In the genomic region with DNA sequence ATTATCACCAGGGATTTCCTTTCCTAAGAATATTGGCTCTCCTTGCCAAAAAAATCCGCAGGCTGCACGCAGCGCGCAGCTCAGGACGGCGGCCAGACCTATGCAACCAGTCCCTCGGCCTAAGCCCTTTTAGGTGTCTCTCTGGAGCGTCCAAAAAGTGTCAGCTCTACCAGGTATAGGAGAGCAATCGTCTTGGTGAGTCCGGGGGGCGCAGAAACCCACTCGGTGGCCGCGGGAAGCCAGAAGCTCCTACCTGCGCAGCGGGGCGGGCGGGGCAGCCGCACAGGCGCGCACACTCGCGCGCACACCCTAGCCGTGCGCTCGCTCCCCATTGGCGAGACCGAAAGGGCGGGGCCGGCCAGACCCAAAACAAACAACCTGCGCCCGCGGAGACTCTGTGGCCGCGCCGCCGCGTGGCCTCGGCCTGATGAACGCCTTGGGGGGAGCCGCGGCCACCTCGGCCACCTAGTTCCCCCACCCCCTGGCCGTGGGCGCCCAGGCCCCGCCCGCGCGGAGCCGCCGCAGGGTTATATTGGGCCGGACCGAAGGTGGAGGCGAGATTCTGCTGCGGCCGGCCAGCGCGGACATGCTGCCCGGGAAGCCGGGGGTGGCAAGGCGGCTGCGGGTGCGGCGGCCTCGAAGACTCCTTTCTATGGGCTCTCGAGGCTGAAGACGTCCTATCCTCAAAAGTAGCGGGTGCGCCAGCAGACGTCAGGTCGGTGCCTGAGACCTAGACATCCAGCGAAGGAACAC, we compare ENCODE assay signal across 8 mouse cellular contexts. TPM values are rescaled to one million over a fixed set of nuclear protein-coding genes. Genes with fewer than 3 reads are reported as not detected.
A peak's percentile ranks its signal among the peaks of the same experiment; 100 is the strongest.
DNase-seq lines count a peak whose midpoint lies in the region; ATAC-seq and TF ChIP-seq lines count a peak whose summit lies in the region.

No protein-coding gene starts in this region.

- no peak for TF ChIP-seq CTCF in embryonic fibroblast, embryonic 13.5 days (IDR thresholded peaks at IDR 0.05; ENCODE audit: borderline replicate concordance, insufficient read depth, low read length)

- intact Hi-C loops in left cerebral cortex, postnatal 36 days (cut with DNase I) = loop anchor here (5.0 kb wide), 2 partner anchors 59 to 249 kb away; a partner anchor contains a TSS

- 0 out of 2 replicates have a peak overlapping the region, but pooled peaks have one; percentile 11 for H3K9ac ChIP-seq in hindbrain, embryonic 11.5 days (ENCODE audit: low read depth, low read length)

- no peaks in the 10 kb centered on the region for H3K9me3 ChIP-seq in hindbrain, embryonic 11.5 days (ENCODE audit: control insufficient read depth, low read length)
- H3K9me3 ChIP-seq in megakaryocyte, embryonic 14.5 days = peaks cover 10% of the 10 kb centered on the region

- H3K27ac ChIP-seq in embryonic fibroblast, embryonic 13.5 days (ENCODE audit: insufficient read depth, low read length) = no peak overlapping the region
- H3K27ac ChIP-seq in hindbrain, embryonic 11.5 days (ENCODE audit: low read depth, low read length) = no peak overlapping the region

- ATAC-seq in hindbrain, embryonic 11.5 days (ENCODE audit: low FRiP score) = peak; percentile 32

- no peak for TF ChIP-seq POLR2A in embryonic fibroblast, embryonic 13.5 days (IDR thresholded peaks at IDR 0.05; ENCODE audit: low read depth, low read length)

- peaks cover 80% of the 10 kb centered on the region for H3K27me3 ChIP-seq in hindbrain, embryonic 11.5 days (ENCODE audit: control insufficient read depth, insufficient read depth, low read length)
- peaks cover 85% of the 10 kb centered on the region for H3K27me3 ChIP-seq in megakaryocyte, embryonic 14.5 days (replicated peaks)

- under 1% methylated on average over 73 of the region's 73 CpGs for WGBS in hindbrain, embryonic 11.5 days

- DNase-seq in CD4-positive helper T cell, adult 2 months (ENCODE audit: low read depth, low spot score) = peak; percentile 58
- DNase-seq in adrenal gland, adult (ENCODE audit: inconsistent age in 2 of 2, low spot score in 1 of 2) = peak; percentile 40 to 84
- peak; percentile 65 for DNase-seq in hindbrain, embryonic 11.5 days (ENCODE audit: low spot score)
- DNase-seq in left cerebral cortex, postnatal 36 days (ENCODE audit: low spot score in 2 of 2) = peak; percentile 11 to 31
- peak; percentile 15 for DNase-seq in right cerebral cortex, postnatal 14 days
- no peak for DNase-seq in spleen, adult 12 weeks (ENCODE audit: low spot score)

- H3K4me2 ChIP-seq in hindbrain, embryonic 11.5 days (replicated peaks; ENCODE audit: low read depth, low read length) = peak overlapping the region; percentile 98

- peak overlapping the region; percentile 30 for H3K4me3 ChIP-seq in embryonic fibroblast, embryonic 13.5 days (ENCODE audit: insufficient read depth, low read length)
- peak overlapping the region; percentile 55 for H3K4me3 ChIP-seq in hindbrain, embryonic 11.5 days (ENCODE audit: low read depth, low read length)
- peak overlapping the region; percentile 90 for H3K4me3 ChIP-seq in megakaryocyte, embryonic 14.5 days (replicated peaks)

- no peaks in the 10 kb centered on the region for H3K4me1 ChIP-seq in embryonic fibroblast, embryonic 13.5 days (ENCODE audit: control insufficient read depth, insufficient read depth, low read length)
- H3K4me1 ChIP-seq in hindbrain, embryonic 11.5 days (replicated peaks; ENCODE audit: control insufficient read depth, insufficient read depth, low read length) = peaks cover 10% of the 10 kb centered on the region; the same call in 1 of the 2 replicates
- peaks cover 33% of the 10 kb centered on the region for H3K4me1 ChIP-seq in megakaryocyte, embryonic 14.5 days

- no peaks in the 10 kb centered on the region for H3K36me3 ChIP-seq in hindbrain, embryonic 11.5 days (ENCODE audit: control insufficient read depth, insufficient read depth, low read length)
- no peaks in the 10 kb centered on the region for H3K36me3 ChIP-seq in megakaryocyte, embryonic 14.5 days (replicated peaks; ENCODE audit: low read length)

RNA-seq across cellular contexts. Expression of a gene that starts 1.2 kb away (rescaled TPM):
- not detected in 2 replicates for polyA plus RNA-seq in embryonic fibroblast, embryonic 13.5 days (2011; ENCODE audit: insufficient read length, low read depth, missing spikeins)
- polyA plus RNA-seq in hindbrain, embryonic 11.5 days (2014; fragmentation: Nextera tagmentation; extraction: Ambion mirVana) = not detected in 2 replicates
- under 1 TPM; 0.59 to 0.69 TPM for total RNA-seq in left cerebral cortex, postnatal 36 days (2021)
- polyA plus RNA-seq in megakaryocyte, embryonic 14.5 days (2012; ENCODE audit: insufficient read depth, low replicate concordance) = 0.06 and 0.68 TPM in 2 replicates

RNA-seq across cellular contexts. Expression of a gene that starts 2.0 kb away (rescaled TPM):
- 0.10 and 0.14 TPM in 2 replicates for polyA plus RNA-seq in embryonic fibroblast, embryonic 13.5 days (2011; ENCODE audit: insufficient read length, low read depth, missing spikeins)
- 1.2 and 1.5 TPM in 2 replicates for polyA plus RNA-seq in hindbrain, embryonic 11.5 days (2014; fragmentation: Nextera tagmentation; extraction: Ambion mirVana)
- total RNA-seq in left cerebral cortex, postnatal 36 days (2021) = 1 to 10 TPM; 2.8 to 3.4 TPM
- polyA plus RNA-seq in megakaryocyte, embryonic 14.5 days (2012; ENCODE audit: insufficient read depth, low replicate concordance) = 0.04 TPM in 1 of 2 replicates, not detected in the other

Comparison
In these comparisons a context has a peak if more than half of its experiments do, and no peak if none do; other contexts are left out.
1. H3K4me3 ChIP-seq: peak in every context shown above with its lines; median percentile 90 in megakaryocyte, embryonic 14.5 days; 55 in hindbrain, embryonic 11.5 days; 30 in embryonic fibroblast, embryonic 13.5 days.